Mouse (Mus musculus): ENCODE results near the gene Pld1. TPM values are rescaled to one million over a fixed set of nuclear protein-coding genes. Genes with fewer than 3 reads are reported as not detected.

Pld1 gene
- polyA plus RNA-seq, 1 experiment from 2014 or later = 8.6 TPM

DNA sequence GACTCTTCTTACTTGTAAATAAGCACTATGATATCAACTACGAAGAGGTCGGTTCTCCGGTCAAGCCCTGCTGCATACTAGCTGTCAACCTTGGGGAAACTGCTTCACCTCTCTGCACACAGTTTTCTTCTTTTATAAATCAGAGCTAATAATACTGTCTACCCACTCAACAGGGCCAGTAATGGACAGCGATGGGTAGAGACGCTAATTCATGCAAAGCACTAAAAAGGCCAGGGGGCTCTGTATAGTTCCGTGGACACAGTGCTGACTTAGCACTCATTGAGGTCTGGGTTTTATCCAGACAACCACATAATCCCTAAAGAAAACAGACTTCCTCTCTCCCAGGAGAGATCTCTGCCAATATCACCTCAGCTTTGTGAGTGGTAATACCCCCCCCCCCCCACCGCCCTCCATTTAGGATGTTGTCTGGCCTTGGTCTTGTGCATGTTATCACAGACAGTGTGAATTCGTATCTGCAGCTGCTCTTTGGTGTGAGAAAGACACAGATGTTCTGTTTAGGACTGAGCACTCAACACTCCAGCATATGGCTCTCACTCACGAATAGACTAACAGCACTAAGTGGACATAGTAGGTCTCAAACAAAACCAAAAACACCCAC lies 155.3 kb downstream of the Pld1 start:
- H3K27me3 ChIP-seq (replicated peaks; ENCODE audit: control insufficient read depth, insufficient read depth, low read length) = no peaks in the 10 kb centered on the region
- no peak overlapping the region for H3K27ac ChIP-seq (replicated peaks; ENCODE audit: low read depth, low read length)
- no peak for ATAC-seq (ENCODE audit: low read depth)
- H3K4me3 ChIP-seq (ENCODE audit: low read depth, low read length) = no peak overlapping the region
- no peaks in the 10 kb centered on the region for H3K9me3 ChIP-seq (ENCODE audit: control insufficient read depth, low read length)
- DNase-seq (ENCODE audit: low spot score) = no peak
- no peak overlapping the region for H3K9ac ChIP-seq (ENCODE audit: low read depth, low read length)
- 81% methylated on average over 9 of the region's 9 CpGs for WGBS
- H3K4me2 ChIP-seq (ENCODE audit: low read depth, low read length) = no peak overlapping the region
- H3K36me3 ChIP-seq (ENCODE audit: control insufficient read depth, insufficient read depth, low read length) = 0 out of 2 replicates have a peak, but pooled peaks cover 4% of the 10 kb centered on the region
- no peaks in the 10 kb centered on the region for H3K4me1 ChIP-seq (ENCODE audit: control insufficient read depth, insufficient read depth, low read length)

DNA sequence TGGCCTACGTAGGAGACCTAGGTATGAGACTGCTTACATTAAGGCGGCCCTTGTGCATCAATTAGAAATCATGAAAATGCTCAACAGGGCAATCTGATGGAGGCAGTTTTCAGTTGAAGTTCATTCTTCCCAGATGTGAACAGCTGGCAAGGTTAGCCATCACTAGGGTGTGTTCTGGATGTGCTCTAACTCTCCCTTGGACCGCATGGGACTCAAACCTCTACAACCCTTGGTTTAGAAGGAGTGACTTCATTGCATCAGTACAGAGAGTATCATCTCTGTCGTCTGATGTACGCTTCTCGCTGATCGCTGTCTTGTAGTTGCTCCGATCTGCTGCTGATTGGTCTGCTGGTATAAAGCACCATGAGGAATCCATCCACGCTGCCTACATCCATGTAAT lies 157.0 kb downstream of the Pld1 start:
- no peaks in the 10 kb centered on the region for H3K4me1 ChIP-seq (ENCODE audit: control insufficient read depth, insufficient read depth, low read length)
- no peak for DNase-seq (ENCODE audit: low spot score)
- no peak overlapping the region for H3K9ac ChIP-seq (ENCODE audit: low read depth, low read length)
- ATAC-seq (ENCODE audit: low read depth) = no peak
- no peak overlapping the region for H3K27ac ChIP-seq (replicated peaks; ENCODE audit: low read depth, low read length)
- WGBS = 95% methylated on average over 9 of the region's 9 CpGs
- H3K36me3 ChIP-seq (ENCODE audit: control insufficient read depth, insufficient read depth, low read length) = 0 out of 2 replicates have a peak, but pooled peaks cover 4% of the 10 kb centered on the region
- no peak overlapping the region for H3K4me3 ChIP-seq (ENCODE audit: low read depth, low read length)
- no peaks in the 10 kb centered on the region for H3K9me3 ChIP-seq (ENCODE audit: control insufficient read depth, low read length)
- H3K4me2 ChIP-seq (ENCODE audit: low read depth, low read length) = no peak overlapping the region
- H3K27me3 ChIP-seq (replicated peaks; ENCODE audit: control insufficient read depth, insufficient read depth, low read length) = no peaks in the 10 kb centered on the region

DNA sequence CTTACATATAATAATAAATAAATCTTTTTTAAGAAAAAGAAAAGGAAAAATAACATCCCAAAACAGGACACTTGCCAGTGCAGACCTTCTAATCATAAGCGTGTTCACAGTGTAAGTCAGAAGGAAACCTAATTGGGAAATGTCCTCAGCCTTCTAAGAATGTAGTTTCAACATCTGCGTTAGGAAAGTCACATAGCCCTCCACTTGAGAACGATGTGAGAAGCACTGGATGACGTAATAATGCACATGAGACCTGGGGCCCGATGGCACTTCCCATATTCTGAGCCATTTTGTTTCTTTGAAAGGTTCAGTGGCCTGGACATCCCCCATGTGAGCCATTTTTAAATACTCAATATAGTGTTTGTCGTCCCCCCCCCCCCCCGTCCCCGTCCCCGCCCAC lies 160.7 kb downstream of the Pld1 start:
- ATAC-seq (ENCODE audit: low read depth) = no peak
- no peak overlapping the region for H3K4me2 ChIP-seq (ENCODE audit: low read depth, low read length)
- no peaks in the 10 kb centered on the region for H3K9me3 ChIP-seq (ENCODE audit: control insufficient read depth, low read length)
- H3K36me3 ChIP-seq (ENCODE audit: control insufficient read depth, insufficient read depth, low read length) = 0 out of 2 replicates have a peak, but pooled peaks cover 4% of the 10 kb centered on the region
- no peak overlapping the region for H3K4me3 ChIP-seq (ENCODE audit: low read depth, low read length)
- H3K9ac ChIP-seq (ENCODE audit: low read depth, low read length) = no peak overlapping the region
- no peak overlapping the region for H3K27ac ChIP-seq (replicated peaks; ENCODE audit: low read depth, low read length)
- H3K27me3 ChIP-seq (replicated peaks; ENCODE audit: control insufficient read depth, insufficient read depth, low read length) = no peaks in the 10 kb centered on the region
- no peak for DNase-seq (ENCODE audit: low spot score)
- 82% methylated on average over 6 of the region's 9 CpGs for WGBS
- H3K4me1 ChIP-seq (ENCODE audit: control insufficient read depth, insufficient read depth, low read length) = no peaks in the 10 kb centered on the region

DNA sequence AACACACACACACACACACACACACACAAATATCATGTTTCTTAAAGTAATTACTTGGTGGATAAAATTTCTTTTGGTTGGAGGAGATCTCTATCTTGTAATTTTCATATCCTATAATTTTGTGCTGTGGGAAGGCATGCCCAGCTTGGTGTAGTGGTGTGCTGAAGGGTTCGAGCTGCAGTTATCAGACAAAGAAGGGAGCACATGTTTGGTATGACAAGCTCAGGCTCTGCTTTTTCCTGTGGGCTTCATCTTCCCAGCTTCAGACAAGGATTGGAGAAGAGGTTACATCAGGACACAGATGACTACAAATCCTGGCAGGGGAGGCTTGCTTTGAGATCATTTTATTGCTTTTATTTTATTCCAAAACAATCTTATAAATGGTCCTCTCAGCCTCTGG lies 166.5 kb downstream of the Pld1 start:
- DNase-seq (ENCODE audit: low spot score) = peak; percentile 20
- Histone ChIP-seq H3K36me3 (ENCODE audit: control insufficient read depth, insufficient read depth, low read length) (no peaks in the 10 kb centered on the region), H3K9me3 (ENCODE audit: control insufficient read depth, low read length) (no peaks in the 10 kb centered on the region), H3K4me2 (ENCODE audit: low read depth, low read length) (no peak overlapping the region), H3K27ac (replicated peaks; ENCODE audit: low read depth, low read length) (no peak overlapping the region), H3K9ac (ENCODE audit: low read depth, low read length) (no peak overlapping the region), H3K4me3 (ENCODE audit: low read depth, low read length) (no peak overlapping the region), H3K4me1 (ENCODE audit: control insufficient read depth, insufficient read depth, low read length) (peaks cover 3% of the 10 kb centered on the region; the same call in 1 of the 2 replicates), H3K27me3 (replicated peaks; ENCODE audit: control insufficient read depth, insufficient read depth, low read length) (no peaks in the 10 kb centered on the region)
- ATAC-seq (ENCODE audit: low read depth) = no peak
- WGBS = 46% methylated on average over 1 of the region's 1 CpGs

DNA sequence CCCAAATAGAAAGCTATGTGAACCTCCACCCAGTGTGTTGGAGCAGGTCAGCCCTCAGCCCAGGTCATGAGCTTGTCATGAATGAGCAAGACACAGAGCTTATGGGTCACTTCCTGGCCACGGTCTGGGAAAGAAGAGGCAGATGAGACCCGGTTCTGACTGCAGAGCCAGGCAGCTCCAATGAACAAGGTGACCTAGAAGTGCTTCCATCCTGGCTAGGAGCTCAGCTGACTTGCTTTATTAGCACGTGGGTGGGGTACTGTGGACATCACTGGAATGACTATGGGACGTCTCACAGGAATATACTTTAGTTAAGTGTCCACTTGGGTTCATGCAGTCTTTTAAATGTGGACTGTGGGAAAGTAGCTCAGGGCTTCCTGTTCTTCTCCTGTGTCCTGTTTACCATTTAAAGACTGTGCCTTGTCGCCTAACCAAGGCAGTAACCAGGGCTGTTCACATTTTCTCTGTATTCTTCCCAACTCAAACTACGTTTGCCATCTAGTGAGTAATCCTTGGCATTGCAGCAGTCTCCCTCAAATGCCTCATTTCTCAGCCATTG lies 169.0 kb downstream of the Pld1 start:
- Histone ChIP-seq H3K27ac (replicated peaks; ENCODE audit: low read depth, low read length) (no peak overlapping the region), H3K36me3 (ENCODE audit: control insufficient read depth, insufficient read depth, low read length) (no peaks in the 10 kb centered on the region), H3K9me3 (ENCODE audit: control insufficient read depth, low read length) (no peaks in the 10 kb centered on the region), H3K4me2 (ENCODE audit: low read depth, low read length) (no peak overlapping the region), H3K4me1 (ENCODE audit: control insufficient read depth, insufficient read depth, low read length) (peaks cover 3% of the 10 kb centered on the region; the same call in 1 of the 2 replicates), H3K9ac (ENCODE audit: low read depth, low read length) (no peak overlapping the region), H3K27me3 (replicated peaks; ENCODE audit: control insufficient read depth, insufficient read depth, low read length) (no peaks in the 10 kb centered on the region), H3K4me3 (ENCODE audit: low read depth, low read length) (no peak overlapping the region)
- DNase-seq (ENCODE audit: low spot score) (peak; percentile 74), ATAC-seq (ENCODE audit: low read depth) (peak; percentile 72)
- WGBS = 48% methylated on average over 6 of the region's 6 CpGs

DNA sequence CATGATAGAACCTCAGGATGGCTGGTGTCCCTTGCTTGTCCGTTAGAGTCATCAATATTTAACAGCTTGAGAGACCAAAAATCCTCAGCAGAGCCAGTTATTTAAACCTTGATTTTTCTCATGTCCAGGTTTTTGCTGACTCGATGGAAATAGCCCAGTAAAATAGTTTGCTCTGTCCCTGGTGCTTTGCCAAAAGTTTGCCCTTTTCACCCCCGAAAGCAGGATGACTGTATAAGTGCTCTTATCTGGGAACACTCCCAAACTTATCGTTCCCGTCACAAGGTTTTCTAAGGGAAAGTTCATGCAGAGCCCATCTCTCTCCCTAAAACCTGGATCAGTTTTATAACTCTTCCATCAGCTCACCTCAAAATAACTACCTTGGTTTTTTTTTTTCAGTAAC lies 173.0 kb downstream of the Pld1 start:
- Histone ChIP-seq H3K27ac (replicated peaks; ENCODE audit: low read depth, low read length) (no peak overlapping the region), H3K36me3 (ENCODE audit: control insufficient read depth, insufficient read depth, low read length) (no peaks in the 10 kb centered on the region), H3K4me2 (ENCODE audit: low read depth, low read length) (no peak overlapping the region), H3K4me1 (ENCODE audit: control insufficient read depth, insufficient read depth, low read length) (peaks cover 3% of the 10 kb centered on the region; the same call in 1 of the 2 replicates), H3K9ac (ENCODE audit: low read depth, low read length) (no peak overlapping the region), H3K27me3 (replicated peaks; ENCODE audit: control insufficient read depth, insufficient read depth, low read length) (no peaks in the 10 kb centered on the region), H3K4me3 (ENCODE audit: low read depth, low read length) (no peak overlapping the region), H3K9me3 (ENCODE audit: control insufficient read depth, low read length) (no peaks in the 10 kb centered on the region)
- ATAC-seq (ENCODE audit: low read depth) = no peak
- DNase-seq (ENCODE audit: low spot score) = peak; percentile 27
- 68% methylated on average over 5 of the region's 5 CpGs for WGBS

DNA sequence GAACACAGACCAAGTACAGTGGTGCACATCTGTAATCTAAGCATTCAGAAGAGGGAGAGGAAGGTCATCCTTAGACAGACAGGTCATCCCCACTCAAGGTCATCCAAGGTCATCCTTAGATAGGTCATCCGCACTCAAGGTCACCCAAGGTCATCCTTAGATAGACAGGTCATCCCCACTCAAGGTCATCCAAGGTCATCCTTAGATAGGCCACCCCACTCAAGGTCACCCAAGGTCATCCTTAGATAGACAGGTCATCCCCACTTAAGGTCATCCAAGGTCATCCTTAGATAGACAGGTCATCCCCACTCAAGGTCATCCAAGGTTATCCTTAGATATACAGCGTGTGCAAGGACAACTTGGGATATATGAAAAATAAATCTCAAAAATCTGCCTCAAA lies 175.4 kb downstream of the Pld1 start:
- H3K9ac ChIP-seq (ENCODE audit: low read depth, low read length) = no peak overlapping the region
- H3K4me3 ChIP-seq (ENCODE audit: low read depth, low read length) = no peak overlapping the region
- DNase-seq (ENCODE audit: low spot score) = no peak
- H3K27ac ChIP-seq (replicated peaks; ENCODE audit: low read depth, low read length) = no peak overlapping the region
- H3K27me3 ChIP-seq (replicated peaks; ENCODE audit: control insufficient read depth, insufficient read depth, low read length) = no peaks in the 10 kb centered on the region
- no peaks in the 10 kb centered on the region for H3K4me1 ChIP-seq (ENCODE audit: control insufficient read depth, insufficient read depth, low read length)
- no peaks in the 10 kb centered on the region for H3K9me3 ChIP-seq (ENCODE audit: control insufficient read depth, low read length)
- no peaks in the 10 kb centered on the region for H3K36me3 ChIP-seq (ENCODE audit: control insufficient read depth, insufficient read depth, low read length)
- 94% methylated on average over 2 of the region's 2 CpGs for WGBS
- ATAC-seq (ENCODE audit: low read depth) = no peak
- no peak overlapping the region for H3K4me2 ChIP-seq (ENCODE audit: low read depth, low read length)

DNA sequence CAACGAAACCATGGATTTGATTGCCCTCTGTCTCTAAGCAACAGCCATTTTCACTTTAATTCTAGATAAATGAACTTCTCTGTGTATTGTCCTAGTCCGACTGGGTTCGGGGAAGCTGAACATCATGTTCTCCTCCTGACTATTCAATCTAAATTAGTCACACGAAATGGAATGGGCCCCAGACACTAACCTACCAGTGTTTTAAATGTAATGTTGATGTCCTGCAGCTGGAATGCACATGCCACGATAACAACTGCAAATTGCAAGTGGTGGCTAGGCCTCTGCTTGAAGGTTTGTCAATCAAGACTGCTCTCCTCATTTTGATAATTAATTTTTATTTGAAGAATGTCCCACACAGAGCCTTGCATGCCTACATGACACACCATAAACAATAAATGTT lies 203.2 kb downstream of the Pld1 start:
- H3K9ac ChIP-seq (ENCODE audit: low read depth, low read length) = no peak overlapping the region
- 0 out of 2 replicates have a peak, but pooled peaks cover 3% of the 10 kb centered on the region for H3K9me3 ChIP-seq (ENCODE audit: control insufficient read depth, low read length)
- no peak overlapping the region for H3K27ac ChIP-seq (replicated peaks; ENCODE audit: low read depth, low read length)
- DNase-seq (ENCODE audit: low spot score) (no peak), ATAC-seq (ENCODE audit: low read depth) (no peak)
- no peaks in the 10 kb centered on the region for H3K4me1 ChIP-seq (ENCODE audit: control insufficient read depth, insufficient read depth, low read length)
- no peaks in the 10 kb centered on the region for H3K27me3 ChIP-seq (replicated peaks; ENCODE audit: control insufficient read depth, insufficient read depth, low read length)
- H3K4me2 ChIP-seq (ENCODE audit: low read depth, low read length) = no peak overlapping the region
- WGBS = 74% methylated on average over 5 of the region's 5 CpGs
- no peak overlapping the region for H3K4me3 ChIP-seq (ENCODE audit: low read depth, low read length)
- H3K36me3 ChIP-seq (ENCODE audit: control insufficient read depth, insufficient read depth, low read length) = no peaks in the 10 kb centered on the region

DNA sequence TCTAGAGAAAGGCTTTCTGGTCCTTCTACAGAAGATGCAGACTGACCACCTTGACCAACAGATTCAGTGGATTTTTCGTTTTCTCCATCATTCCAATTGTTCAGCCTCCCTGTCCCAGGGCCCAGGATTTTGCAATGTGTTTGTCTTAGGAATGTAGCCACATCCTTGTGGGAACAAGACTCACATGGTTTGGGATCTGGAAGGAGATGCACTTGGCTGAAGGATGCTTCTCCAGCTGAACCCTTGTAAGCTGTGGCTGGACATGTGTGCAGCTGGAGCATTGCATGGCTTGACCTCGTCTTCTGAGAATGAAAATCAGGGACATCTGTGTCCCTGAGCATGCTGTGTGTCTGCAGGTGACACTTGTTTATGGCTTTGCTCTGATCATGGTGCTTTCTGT lies 203.6 kb downstream of the Pld1 start:
- no peak for DNase-seq (ENCODE audit: low spot score)
- no peak overlapping the region for H3K9ac ChIP-seq (ENCODE audit: low read depth, low read length)
- H3K27ac ChIP-seq (replicated peaks; ENCODE audit: low read depth, low read length) = no peak overlapping the region
- no peak overlapping the region for H3K4me2 ChIP-seq (ENCODE audit: low read depth, low read length)
- H3K9me3 ChIP-seq (ENCODE audit: control insufficient read depth, low read length) = 0 out of 2 replicates have a peak, but pooled peaks cover 3% of the 10 kb centered on the region
- no peaks in the 10 kb centered on the region for H3K27me3 ChIP-seq (replicated peaks; ENCODE audit: control insufficient read depth, insufficient read depth, low read length)
- ATAC-seq (ENCODE audit: low read depth) = no peak
- no peaks in the 10 kb centered on the region for H3K36me3 ChIP-seq (ENCODE audit: control insufficient read depth, insufficient read depth, low read length)
- no peaks in the 10 kb centered on the region for H3K4me1 ChIP-seq (ENCODE audit: control insufficient read depth, insufficient read depth, low read length)
- WGBS = 78% methylated on average over 2 of the region's 2 CpGs
- H3K4me3 ChIP-seq (ENCODE audit: low read depth, low read length) = no peak overlapping the region
